Mouse (Mus musculus): Measurements from ENCODE around the gene Lamtor5.

- TF ChIP-seq CTCF (IDR thresholded peaks at IDR 0.05; ENCODE audit: low read depth, low read length) (no peak), POLR2A (IDR thresholded peaks at IDR 0.05; ENCODE audit: insufficient read depth, low read length) (no peak)
Observed at GRCm38 (mm10) chr3:107278479-107279269, at the start of gene Lamtor5.

Measured in ES-Bruce4 (cell line).